Mouse (Mus musculus) liver, embryonic 11.5 days (tissue): ENCODE data around the gene Kat7. TPM values are rescaled to one million over a fixed set of nuclear protein-coding genes. Genes with fewer than 3 reads are reported as not detected.
A peak's percentile ranks its signal among the peaks of the same experiment; 100 is the strongest.

Experiments used
- ATAC-seq: fragments of 200-750 bp; cut with Nextera tagmentation; replicated peaks from 2 replicates; pipeline ENCODE4 v1.8.0; 2017; ENCODE audit warnings: moderate number of reproducible peaks, mild to moderate bottlenecking, moderate TSS enrichment, moderate library complexity; ENCODE audit not compliant: low FRiP score
- DNase-seq: peaks from one replicate; pipeline ENCODE4 v3.0.0-alpha.2; 2017; ENCODE audit warnings: low spot score
- H3K27ac ChIP-seq: fragments of 300-500 bp; sonication (generic); 2 replicates; pipeline ENCODE4 v1.5.1; 2014; ENCODE audit warnings: mild to moderate bottlenecking, low read depth, low read length, control low read depth
- H3K27me3 ChIP-seq: fragments of 300-500 bp; sonication (generic); replicated peaks from 2 replicates; pipeline ENCODE4 v1.6.1; 2014; ENCODE audit warnings: low read length, mixed read lengths; ENCODE audit not compliant: control insufficient read depth, insufficient read depth
- H3K36me3 ChIP-seq: fragments of 300-500 bp; sonication (generic); 2 replicates; pipeline ENCODE4 v1.6.1; 2014; ENCODE audit warnings: mild to moderate bottlenecking, low read length, moderate library complexity, mixed read lengths; ENCODE audit not compliant: control insufficient read depth, insufficient read depth
- H3K4me1 ChIP-seq: fragments of 300-500 bp; sonication (generic); replicated peaks from 2 replicates; pipeline ENCODE4 v1.6.1; 2014; ENCODE audit warnings: low read length, mixed read lengths; ENCODE audit not compliant: control insufficient read depth, insufficient read depth
- H3K4me2 ChIP-seq: fragments of 300-500 bp; sonication (generic); 2 replicates; pipeline ENCODE4 v1.6.1; 2014; ENCODE audit warnings: mild to moderate bottlenecking, control low read depth, moderate library complexity
- H3K4me3 ChIP-seq: fragments of 300-500 bp; sonication (generic); 2 replicates; pipeline ENCODE4 v1.5.1; 2014; ENCODE audit warnings: low read depth, low read length, control low read depth
- H3K9ac ChIP-seq: fragments of 300-500 bp; sonication (generic); 2 replicates; pipeline ENCODE4 v1.6.1; 2014; ENCODE audit warnings: low read depth, low read length, control low read depth
- H3K9me3 ChIP-seq: fragments of 300-500 bp; sonication (generic); 2 replicates; pipeline ENCODE4 v1.6.1; 2016; ENCODE audit warnings: low read length, inconsistent platforms, mixed read lengths; ENCODE audit not compliant: control insufficient read depth
- WGBS: fragments of 180-500 bp; shearing (Covaris S2); extraction: QIAGEN DNeasy Blood & Tissue Kit; methylation state at CpG from one replicate; pipeline ENCODE4 v1.1.7; 2014; 5-methylcytosine and 5-hydroxymethylcytosine counted together
- polyA plus RNA-seq: library from polyadenylated mRNA; unstranded; fragments of >200 nt; fragmentation: Nextera tagmentation; extraction: Ambion mirVana; gene quantifications from 2 replicates; pipeline ENCODE4 v1.2.1, GENCODE M21; 2014

The Kat7 gene
- polyA plus RNA-seq, 1 experiment from 2014 or later = 65.4 TPM

DNA sequence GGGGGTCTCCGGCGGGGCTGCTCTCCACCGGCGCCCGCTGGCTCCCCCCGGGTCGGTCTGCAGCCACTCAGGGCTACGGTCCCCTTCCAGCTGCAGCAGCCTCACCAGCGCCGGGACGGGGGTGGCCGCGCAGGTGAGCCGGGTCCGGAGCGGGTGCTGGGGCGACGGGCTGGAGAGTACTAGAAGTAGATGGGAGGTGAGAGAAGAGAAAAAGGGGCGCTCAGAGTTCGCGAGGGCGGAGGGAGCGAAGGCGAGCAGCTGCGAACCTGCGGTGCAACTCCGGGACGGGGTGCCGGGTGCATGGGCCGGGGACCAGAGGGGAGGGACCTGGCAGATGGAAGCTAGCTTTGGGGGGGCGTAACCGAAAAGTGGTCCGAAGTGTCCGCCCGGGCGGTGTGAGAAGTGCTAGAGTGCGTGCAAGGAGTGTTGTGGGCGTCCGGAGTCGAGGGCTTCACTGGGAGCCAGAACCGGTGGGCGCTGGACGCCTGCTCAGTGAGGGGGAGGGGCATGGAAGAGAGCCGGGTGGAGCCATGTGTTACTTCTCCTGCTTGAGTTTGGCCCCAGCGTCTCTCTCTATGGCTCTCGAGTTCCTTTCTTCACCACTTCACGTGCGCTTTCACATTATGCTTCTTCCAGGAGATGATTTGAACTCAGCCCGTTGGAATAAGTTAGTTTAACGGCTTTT lies 27.2 kb upstream of the Kat7 start:
- under 1% methylated on average over 50 of the region's 50 CpGs for WGBS

DNA sequence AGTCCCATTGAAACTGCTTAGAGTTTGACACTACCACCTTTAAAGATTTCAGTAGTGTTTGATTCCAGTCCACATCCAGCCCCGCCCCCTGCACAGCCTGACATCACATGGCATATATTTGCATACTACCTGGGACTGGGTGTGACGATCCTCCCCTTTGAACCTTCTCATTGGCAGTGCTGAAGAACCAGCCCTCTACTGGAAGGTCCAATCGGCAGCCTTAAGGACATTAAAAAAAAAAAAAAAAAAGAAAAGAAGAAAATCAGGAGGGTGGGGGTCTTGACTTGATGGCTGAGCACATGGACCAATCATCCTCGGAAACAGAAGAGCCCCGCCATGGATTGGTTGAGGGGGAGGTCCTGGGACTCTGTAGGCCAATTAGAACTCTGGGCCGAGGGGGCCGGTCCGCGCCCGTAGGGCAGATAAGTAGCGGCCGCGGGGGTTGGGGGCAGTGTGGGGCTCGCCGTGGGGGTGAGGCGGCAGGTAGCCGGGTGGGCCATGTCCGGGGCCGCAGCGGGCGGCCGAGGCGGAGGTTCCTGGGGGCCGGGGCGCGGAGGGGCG lies 26.6 kb upstream of the Kat7 start, which contains the start of gene Fam117a:
Gene Fam117a (plus strand): TSS at position 451 of the 561 bp plus-strand sequence.
- Histone ChIP-seq H3K27ac (peak within 1 kb of the TSS; percentile 97), H3K4me1 (peaks cover 53% of the 10 kb centered on the region)

More for the DNA sequence above, 27.2 kb upstream of the Kat7 start:
- Histone ChIP-seq H3K27me3 (no peaks in the 10 kb centered on the region), H3K4me3 (peak overlapping the region; percentile 82), H3K4me1 (peaks cover 52% of the 10 kb centered on the region), H3K4me2 (peak overlapping the region; percentile 87), H3K36me3 (no peaks in the 10 kb centered on the region), H3K9me3 (no peaks in the 10 kb centered on the region), H3K27ac (peak overlapping the region; percentile 97), H3K9ac (peak overlapping the region; percentile 91)
- ATAC-seq (peak; percentile 35; the same call in 1 of the 2 replicates), DNase-seq (peak; percentile 81)

DNA sequence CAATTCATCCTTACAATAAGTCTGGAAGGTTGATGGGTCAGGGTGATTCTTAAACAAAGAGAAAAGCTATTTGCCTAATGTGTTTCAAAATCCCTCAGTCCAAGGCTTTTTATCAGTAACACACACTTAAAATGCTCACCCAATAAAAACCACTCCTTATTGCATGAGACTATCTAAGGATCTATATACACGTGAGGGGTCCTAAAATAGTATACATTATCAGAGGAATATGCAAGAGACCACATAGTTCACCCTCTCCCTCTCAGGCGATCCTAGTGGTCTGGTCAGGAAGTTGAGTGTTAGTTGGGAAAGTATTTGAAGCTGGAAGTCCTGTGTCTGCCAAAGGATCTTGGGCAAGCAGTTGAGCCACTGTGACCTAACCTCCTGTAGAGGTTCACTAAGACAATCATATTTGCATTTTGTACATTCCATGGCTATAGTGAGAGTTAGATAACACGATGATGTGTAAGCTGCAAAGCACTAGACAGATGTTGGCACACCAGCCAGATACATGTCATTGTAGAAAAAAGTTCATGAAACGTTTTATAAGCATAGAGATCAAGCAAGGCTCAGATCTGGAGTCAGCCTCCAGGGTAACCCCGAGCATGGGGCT lies 24.5 kb upstream of the Kat7 start:
- H3K9ac ChIP-seq = no peak overlapping the region; the same call in 1 of the 2 replicates
- no peak overlapping the region for H3K4me3 ChIP-seq
- 40% methylated on average over 5 of the region's 5 CpGs for WGBS
- no peak for DNase-seq
- no peaks in the 10 kb centered on the region for H3K9me3 ChIP-seq
- H3K36me3 ChIP-seq = no peaks in the 10 kb centered on the region
- no peak for ATAC-seq
- peak overlapping the region; percentile 39 for H3K4me2 ChIP-seq
- peaks cover 34% of the 10 kb centered on the region for H3K4me1 ChIP-seq
- peak overlapping the region; percentile 66 for H3K27ac ChIP-seq
- H3K27me3 ChIP-seq = no peaks in the 10 kb centered on the region

More for the DNA sequence above, 26.6 kb upstream of the Kat7 start, which contains the start of gene Fam117a:
- H3K9me3 ChIP-seq = no peaks in the 10 kb centered on the region
- H3K9ac ChIP-seq = peak within 1 kb of the TSS; percentile 91
- WGBS = under 1% methylated on average over 22 of the region's 27 CpGs
- H3K27me3 ChIP-seq = no peaks in the 10 kb centered on the region
- peak within 1 kb of the TSS; percentile 87 for H3K4me2 ChIP-seq
- ATAC-seq = peak; percentile 85
- no peaks in the 10 kb centered on the region for H3K36me3 ChIP-seq
- peak; percentile 84 for DNase-seq
- peak within 1 kb of the TSS; percentile 82 for H3K4me3 ChIP-seq

DNA sequence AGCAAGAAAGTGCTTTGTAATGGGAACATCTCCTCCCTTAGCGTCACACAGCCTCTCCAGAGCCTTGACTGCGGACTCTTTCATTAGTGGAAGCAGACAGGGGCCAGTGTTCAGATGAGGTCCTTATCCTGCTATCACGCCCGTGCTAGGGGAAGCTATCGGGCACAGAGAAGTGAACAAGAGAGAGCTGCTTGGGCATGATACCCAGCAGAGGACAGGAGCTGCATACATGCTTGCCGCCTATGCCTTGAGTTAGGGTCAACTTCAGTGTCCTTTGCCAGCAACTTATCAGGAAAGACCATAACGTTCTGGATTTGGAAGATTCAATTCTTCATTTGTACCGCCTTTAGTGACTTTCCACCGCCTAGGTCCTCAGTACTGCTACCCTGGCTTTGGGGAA lies 23.8 kb upstream of the Kat7 start:
- Histone ChIP-seq H3K36me3 (no peaks in the 10 kb centered on the region), H3K9ac (no peak overlapping the region), H3K27ac (peak overlapping the region; percentile 66), H3K4me3 (no peak overlapping the region), H3K9me3 (no peaks in the 10 kb centered on the region), H3K4me2 (peak overlapping the region; percentile 2), H3K4me1 (peaks cover 27% of the 10 kb centered on the region), H3K27me3 (no peaks in the 10 kb centered on the region)
- ATAC-seq = peak; percentile 88
- no peak for DNase-seq
- 43% methylated on average over 9 of the region's 9 CpGs for WGBS

DNA sequence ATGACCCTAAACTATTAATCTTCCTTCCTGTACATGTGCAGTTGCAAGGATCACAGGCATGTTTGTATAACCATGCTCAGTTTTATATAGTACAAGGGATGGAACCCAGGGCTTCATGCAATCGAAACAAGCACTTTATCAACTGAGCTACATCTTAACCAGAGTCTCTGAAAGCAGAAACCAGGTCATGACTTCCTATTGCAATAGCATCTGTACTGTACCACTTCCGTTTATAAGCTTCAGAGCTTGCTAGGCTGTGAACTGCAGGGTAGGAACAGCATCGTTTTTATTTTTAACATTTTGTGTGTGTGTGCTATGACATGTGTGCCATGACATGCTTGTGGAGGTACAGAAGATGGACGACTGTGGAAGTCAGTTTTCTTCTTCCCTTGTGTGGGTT lies 23.2 kb upstream of the Kat7 start:
- Histone ChIP-seq H3K9me3 (no peaks in the 10 kb centered on the region), H3K4me1 (peaks cover 22% of the 10 kb centered on the region), H3K4me3 (no peak overlapping the region), H3K4me2 (no peak overlapping the region; the same call in 1 of the 2 replicates), H3K36me3 (no peaks in the 10 kb centered on the region), H3K9ac (no peak overlapping the region), H3K27ac (peak overlapping the region; percentile 66), H3K27me3 (no peaks in the 10 kb centered on the region)
- WGBS = 48% methylated on average over 4 of the region's 4 CpGs
- ATAC-seq = no peak
- no peak for DNase-seq

DNA sequence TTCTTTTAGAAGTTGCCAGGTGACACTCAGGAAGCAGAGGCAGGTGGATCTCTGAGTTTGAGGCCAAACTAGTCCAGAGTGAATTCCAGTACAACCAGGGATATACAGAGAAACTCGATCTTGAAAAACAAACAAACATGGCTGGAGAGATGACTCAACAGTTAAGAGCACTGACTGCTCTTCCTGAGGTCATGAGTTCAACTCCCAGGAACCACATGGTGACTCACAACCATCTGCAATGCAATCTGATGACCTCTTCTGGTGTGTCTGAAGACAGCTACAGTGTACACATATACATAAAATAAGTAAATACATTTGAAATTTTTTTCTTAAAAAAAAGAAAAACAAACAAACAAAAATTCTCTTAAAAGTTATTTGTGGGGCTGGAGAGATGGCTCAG lies 20.6 kb upstream of the Kat7 start:
- H3K9me3 ChIP-seq = no peaks in the 10 kb centered on the region
- DNase-seq (no peak), ATAC-seq (no peak)
- H3K4me1 ChIP-seq = peaks cover 13% of the 10 kb centered on the region
- no peaks in the 10 kb centered on the region for H3K27me3 ChIP-seq
- H3K4me3 ChIP-seq = no peak overlapping the region
- no peak overlapping the region for H3K27ac ChIP-seq
- H3K36me3 ChIP-seq = no peaks in the 10 kb centered on the region
- WGBS = 56% methylated on average over 1 of the region's 1 CpGs
- H3K4me2 ChIP-seq = no peak overlapping the region
- H3K9ac ChIP-seq = no peak overlapping the region

DNA sequence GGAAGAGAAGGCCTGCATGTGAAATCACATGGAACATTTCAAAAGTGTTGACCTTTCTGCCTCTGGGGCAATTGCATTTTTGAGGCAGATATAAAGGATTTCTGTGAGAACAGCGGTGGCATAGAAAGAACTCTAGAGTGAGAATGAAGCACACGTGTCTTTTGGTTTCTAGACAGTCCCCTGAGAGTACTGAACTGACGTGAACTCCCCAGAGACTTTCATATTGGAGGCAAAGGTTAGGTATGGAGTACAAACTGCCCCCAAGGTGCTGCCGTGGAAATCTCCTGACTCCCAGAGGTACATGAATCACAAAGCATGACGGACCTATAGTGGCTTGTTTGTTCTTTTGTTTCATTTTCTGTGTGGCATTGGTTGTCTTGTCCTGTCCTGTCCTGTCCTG lies 18.6 kb upstream of the Kat7 start:
- no peak overlapping the region for H3K4me3 ChIP-seq
- H3K27me3 ChIP-seq = no peaks in the 10 kb centered on the region; the same call in 1 of the 2 replicates
- no peaks in the 10 kb centered on the region for H3K9me3 ChIP-seq
- DNase-seq (no peak), ATAC-seq (no peak)
- H3K4me1 ChIP-seq = peaks cover 4% of the 10 kb centered on the region; the same call in 1 of the 2 replicates
- H3K9ac ChIP-seq = no peak overlapping the region
- no peak overlapping the region for H3K4me2 ChIP-seq
- H3K27ac ChIP-seq = no peak overlapping the region
- no peaks in the 10 kb centered on the region for H3K36me3 ChIP-seq
- WGBS = 81% methylated on average over 5 of the region's 5 CpGs

DNA sequence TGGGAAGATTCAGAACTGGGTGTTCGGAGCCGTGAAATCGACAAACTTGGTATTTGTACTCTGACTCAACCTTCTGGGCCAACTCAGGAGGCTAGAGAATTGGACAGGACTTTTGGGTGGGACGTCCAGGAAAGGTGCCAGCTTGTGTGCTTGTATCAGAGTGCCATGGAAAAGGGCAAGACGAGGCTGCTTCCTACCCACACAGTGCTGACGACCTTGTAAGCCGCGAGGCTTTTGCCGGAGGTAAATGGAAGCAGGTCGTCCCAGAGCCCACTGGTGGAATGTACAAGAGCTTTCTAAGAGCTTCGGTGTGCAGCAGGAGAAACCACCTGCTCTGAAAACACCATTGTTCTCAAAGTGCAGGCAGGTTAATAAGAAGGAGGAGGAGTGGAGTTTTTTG lies 16.2 kb upstream of the Kat7 start:
- WGBS = 79% methylated on average over 11 of the region's 11 CpGs
- H3K27ac ChIP-seq = no peak overlapping the region

More for the DNA sequence above, 16.2 kb upstream of the Kat7 start:
- Histone ChIP-seq H3K4me1 (no peaks in the 10 kb centered on the region), H3K27me3 (no peaks in the 10 kb centered on the region; the same call in 1 of the 2 replicates), H3K4me2 (no peak overlapping the region), H3K9ac (no peak overlapping the region), H3K36me3 (no peaks in the 10 kb centered on the region), H3K9me3 (no peaks in the 10 kb centered on the region), H3K4me3 (no peak overlapping the region)
- ATAC-seq (no peak), DNase-seq (no peak)
